Mouse (Mus musculus) R1 (cell line): ENCODE measurements around the gene Myh11.

ENCODE experiments used
- DNase-seq: peaks from one replicate; pipeline ENCODE4 v3.0.0-alpha.2; 2018; ENCODE audit warnings: low read depth, low spot score

Myh11 gene

DNA sequence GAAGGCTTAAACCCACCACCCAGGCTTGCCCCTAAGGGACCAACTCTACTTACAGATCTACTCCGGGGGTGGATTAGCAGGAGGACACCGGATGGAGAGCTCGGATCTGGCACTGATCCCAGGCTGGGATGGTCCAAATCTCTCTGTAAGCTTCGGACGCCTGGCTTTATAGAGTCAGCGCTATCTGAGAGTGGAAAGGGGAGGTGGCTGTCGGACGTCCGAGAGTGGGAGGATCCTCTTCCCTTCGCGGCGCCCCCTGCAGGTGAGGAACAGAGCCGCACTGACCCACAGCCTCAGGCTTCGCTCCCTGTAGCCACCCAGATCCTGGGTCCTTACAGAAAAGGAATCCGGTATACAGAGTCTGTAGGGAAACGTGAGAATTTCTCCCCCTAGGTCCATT lies at the start of gene Myh11:
Myh11 (minus strand) TSS at position 150 of the 400 bp plus-strand sequence.
- DNase-seq = peak; percentile 87

DNA sequence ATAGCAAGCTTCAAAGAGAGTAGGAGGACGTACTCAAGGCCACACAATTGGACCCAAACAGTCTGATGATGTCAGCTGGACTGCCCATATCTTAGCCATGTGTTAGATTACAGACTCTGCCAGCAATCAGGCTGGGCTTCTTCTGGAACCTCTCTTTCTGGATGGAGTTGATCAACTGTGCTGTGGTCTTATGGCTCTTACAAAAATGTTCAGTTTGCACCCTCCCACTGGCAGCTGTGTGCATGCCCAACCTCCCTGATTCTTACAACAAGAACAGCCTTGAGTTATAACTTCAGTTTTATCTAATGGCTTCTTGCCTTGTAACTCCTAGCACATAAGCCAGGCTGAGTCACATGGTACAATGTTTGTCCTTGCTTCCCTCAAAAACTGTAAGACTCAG lies 37.0 kb upstream of the Myh11 start:
- DNase-seq = no peak

GRCm38 (mm10) chr16:14320494-14320893 lies 29.3 kb upstream of the Myh11 start:
- no peak for DNase-seq

DNA sequence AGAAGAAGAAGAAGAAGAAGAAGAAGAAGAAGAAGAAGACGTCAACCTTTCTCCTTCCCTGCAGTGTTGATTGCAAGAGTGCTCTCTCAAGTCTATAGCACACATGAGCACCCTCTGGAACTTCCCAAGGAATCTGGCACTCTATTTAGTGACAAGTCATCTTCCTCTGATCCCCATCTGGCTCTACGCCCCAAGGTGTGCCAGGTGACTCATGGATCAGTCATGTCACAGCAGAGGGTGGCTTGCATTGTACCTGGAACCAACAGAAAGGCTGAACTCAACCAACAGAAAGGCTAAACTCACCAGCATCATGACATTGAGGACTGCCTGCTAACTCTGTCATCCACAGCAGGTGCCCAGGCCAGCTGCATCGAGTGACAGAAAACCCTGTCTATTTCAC lies 28.5 kb upstream of the Myh11 start:
- no peak for DNase-seq

DNA sequence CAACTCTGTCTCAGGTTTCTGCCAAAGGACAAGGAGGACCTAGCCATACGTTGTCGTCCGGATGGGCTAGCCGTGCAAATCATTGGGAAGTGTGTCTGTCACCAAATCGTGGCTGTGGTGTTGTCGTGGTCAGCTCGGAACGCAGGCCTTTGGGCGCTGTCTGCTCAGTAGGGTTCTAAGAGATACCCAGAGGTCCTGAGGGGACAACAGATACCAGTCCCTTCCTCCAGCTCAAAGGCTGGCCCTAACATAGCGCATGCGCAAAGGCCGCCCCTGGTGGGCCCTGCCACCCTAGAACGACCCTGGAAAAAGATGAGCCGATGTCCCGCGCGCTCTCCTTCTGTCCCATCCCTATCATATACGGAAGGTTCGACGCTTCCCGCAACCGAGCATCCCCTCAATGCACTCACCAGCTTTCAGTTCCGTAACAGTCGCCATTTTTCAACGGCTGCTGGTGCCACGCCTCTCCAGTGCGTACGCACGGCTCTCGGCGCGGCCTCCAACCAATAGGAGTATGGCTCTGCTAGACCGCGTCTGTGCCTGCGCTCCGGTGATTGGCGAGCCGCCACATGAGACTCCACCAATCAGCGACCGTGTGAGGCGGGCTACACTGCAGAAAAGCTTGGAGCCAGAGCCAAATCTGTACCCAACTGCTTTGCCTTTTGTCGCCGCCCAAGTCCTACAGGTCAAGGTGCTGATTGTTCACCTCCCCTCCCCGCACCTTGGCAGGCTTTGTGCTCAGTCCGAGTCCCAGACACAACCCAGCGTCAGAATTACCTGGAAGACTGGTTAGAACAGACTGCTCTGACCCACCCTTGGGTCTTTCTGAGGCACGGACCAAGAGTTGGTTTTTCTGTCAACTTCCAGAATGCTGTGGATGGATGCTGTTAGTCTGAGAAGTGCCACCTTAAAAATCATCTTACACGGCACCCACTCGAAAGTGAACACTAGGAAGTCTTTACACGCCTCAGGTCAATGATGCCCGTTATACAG lies 26.0 kb upstream of the Myh11 start, which contains the start of gene Fopnl:
Fopnl (minus strand) TSS at position 522 of the 993 bp plus-strand sequence.
- peak; percentile 97 for DNase-seq

DNA sequence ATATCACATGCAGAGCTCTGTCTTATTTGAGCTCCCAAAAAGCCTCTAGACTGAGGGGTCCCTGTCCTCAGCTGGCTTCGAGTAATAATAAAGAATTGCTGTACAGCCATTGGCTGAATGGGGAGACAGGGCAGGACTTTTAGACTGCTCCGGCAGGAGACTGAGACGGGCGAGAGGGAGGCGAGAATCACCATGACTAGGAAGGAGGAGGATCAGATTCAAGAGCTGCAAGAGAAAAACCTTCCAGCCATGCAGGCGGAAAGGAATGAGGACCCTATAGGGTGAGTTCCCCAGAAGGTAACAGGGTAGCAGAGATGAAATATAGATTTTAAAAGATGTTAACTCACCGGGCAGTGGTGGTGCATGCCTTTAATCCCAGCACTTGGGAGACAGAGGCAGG lies 21.7 kb upstream of the Myh11 start:
- DNase-seq = no peak

DNA sequence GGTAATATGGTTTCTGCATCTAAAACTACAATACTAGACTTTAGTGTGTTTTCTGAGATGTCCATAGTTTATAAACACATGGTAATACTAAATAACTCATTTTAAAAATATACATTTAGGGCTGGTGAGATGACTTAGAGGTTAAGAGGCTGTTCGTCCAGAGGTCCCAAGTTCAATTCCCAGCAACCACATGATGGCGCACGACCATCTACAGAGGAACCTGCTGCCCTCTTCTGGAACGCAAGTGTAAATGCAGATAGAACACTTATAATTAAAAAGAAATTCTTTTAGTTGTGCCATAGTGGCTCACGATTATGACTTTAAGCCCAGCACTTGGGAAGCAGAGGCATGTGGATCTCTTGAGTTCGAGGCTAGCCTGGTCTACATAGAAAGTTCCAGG lies 20.2 kb upstream of the Myh11 start:
- DNase-seq = peak; percentile 80

GRCm38 (mm10) chr16:14309833-14310232 lies 18.7 kb upstream of the Myh11 start:
- DNase-seq = no peak

GRCm38 (mm10) chr16:14308245-14309073 lies 17.3 kb upstream of the Myh11 start:
- no peak for DNase-seq

GRCm38 (mm10) chr16:14307373-14307772 lies 16.2 kb upstream of the Myh11 start:
- DNase-seq = no peak

DNA sequence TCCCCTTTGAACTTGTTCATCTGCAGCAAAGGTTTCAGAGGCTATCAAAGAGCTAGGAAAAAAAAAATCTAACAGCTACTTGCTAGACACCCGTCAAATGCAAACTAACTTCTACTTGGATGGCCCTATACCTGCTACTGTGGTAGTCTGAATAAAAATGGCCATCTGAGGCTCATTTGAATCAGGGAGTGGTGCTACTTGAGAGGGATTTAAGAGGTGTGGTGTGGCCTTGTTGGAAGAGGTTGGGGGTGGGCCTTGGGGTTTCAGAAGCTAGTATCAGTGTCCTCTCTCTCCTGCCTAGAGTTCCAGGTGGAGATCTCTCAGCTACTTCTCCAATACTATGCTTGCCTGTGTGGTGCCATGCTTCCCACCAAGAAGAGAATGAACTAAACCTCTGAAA lies 15.3 kb upstream of the Myh11 start:
- DNase-seq = peak; percentile 61

GRCm38 (mm10) chr16:14304791-14305190 lies 13.6 kb upstream of the Myh11 start:
- DNase-seq = no peak

DNA sequence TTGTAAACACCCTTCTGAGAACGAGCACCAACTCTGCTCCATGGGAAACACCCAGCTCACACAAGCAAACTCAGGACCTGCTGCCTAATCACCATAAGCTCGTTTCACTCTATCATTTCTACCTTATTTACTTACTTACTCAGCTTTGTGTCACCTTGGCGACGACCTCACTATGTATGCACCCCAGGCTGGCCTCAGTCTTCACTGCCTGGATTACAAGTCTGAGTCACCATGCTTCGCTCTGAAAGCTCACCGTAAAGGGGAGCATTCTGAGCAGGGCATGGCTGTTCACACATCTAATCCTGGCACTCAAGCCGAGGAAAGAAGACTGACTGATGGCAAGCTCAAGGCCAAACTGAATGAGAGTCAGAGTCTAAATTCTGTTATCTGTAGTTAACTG lies 12.5 kb upstream of the Myh11 start:
- peak; percentile 23 for DNase-seq

GRCm38 (mm10) chr16:14303148-14303547 lies 12.0 kb upstream of the Myh11 start:
- DNase-seq = no peak

- no peak for DNase-seq
Observed at GRCm38 (mm10) chr16:14298461-14298860, 7.3 kb upstream of the Myh11 start.

- no peak for DNase-seq
Observed at GRCm38 (mm10) chr16:14297746-14298145, 6.6 kb upstream of the Myh11 start.

DNA sequence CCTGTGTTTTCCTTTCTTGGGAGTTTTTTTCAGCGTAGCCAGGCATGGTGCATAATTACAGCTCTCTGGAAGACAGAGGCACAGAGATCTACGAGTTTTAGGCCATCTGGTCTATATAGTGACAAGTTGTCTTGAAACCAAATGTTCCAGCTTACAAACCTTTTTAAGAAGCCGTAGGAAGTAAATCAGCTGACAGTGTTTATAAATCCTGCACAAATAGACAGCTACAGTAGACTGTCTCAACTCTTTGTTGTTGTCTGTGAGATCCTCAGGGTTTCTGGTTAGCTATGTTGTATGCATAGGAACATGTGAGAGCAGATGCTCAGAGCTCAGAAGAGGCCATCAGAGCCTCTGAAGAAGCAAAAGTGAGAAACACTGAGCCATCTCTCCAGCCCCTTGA lies 6.0 kb upstream of the Myh11 start:
- DNase-seq = no peak

GRCm38 (mm10) chr16:14296544-14297124 lies 5.5 kb upstream of the Myh11 start:
- DNase-seq = no peak

GRCm38 (mm10) chr16:14295291-14295690 lies 4.1 kb upstream of the Myh11 start:
- DNase-seq = no peak

- no peak for DNase-seq
Observed at GRCm38 (mm10) chr16:14292205-14293199, 1.3 kb upstream of the Myh11 start.
